Mouse (Mus musculus) adrenal gland, postnatal 36 days (tissue): ENCODE data around the gene Ptprg. TPM values are rescaled to one million over a fixed set of nuclear protein-coding genes. Genes with fewer than 3 reads are reported as not detected.

ENCODE experiments used
- DNase-seq, 2 experiments: peaks; one replicate each; pipeline ENCODE4 v3.0.0; 2021; ENCODE audit warnings: mixed read lengths in 1 of 2
- total RNA-seq, 2 experiments: library from RNA; stranded (reverse); gene quantifications; 2 replicates each; pipeline ENCODE4 v1.2.3; 2021

Ptprg gene
- total RNA-seq, 2 experiments from 2014 or later = 103 to 108 TPM

GRCm38 (mm10) chr14:11683386-11684081 is 130.2 kb downstream of the Ptprg start:
- DNase-seq = no peak

- DNase-seq = no peak
Observed at GRCm38 (mm10) chr14:11684104-11684503, 130.8 kb downstream of the Ptprg start.

- no peak for DNase-seq
Observed at GRCm38 (mm10) chr14:11687541-11687940, 134.2 kb downstream of the Ptprg start.

GRCm38 (mm10) chr14:11688142-11688541 is 134.8 kb downstream of the Ptprg start:
- no peak for DNase-seq

GRCm38 (mm10) chr14:11690066-11690465 is 136.7 kb downstream of the Ptprg start:
- no peak for DNase-seq

GRCm38 (mm10) chr14:11691531-11691930 is 138.2 kb downstream of the Ptprg start:
- DNase-seq = no peak

- DNase-seq = no peak
Observed at GRCm38 (mm10) chr14:11698880-11699279, 145.5 kb downstream of the Ptprg start.

GRCm38 (mm10) chr14:11699654-11700053 is 146.3 kb downstream of the Ptprg start:
- no peak for DNase-seq

GRCm38 (mm10) chr14:11701516-11702249 is 148.4 kb downstream of the Ptprg start:
- no peak for DNase-seq

GRCm38 (mm10) chr14:11702770-11703477 is 149.6 kb downstream of the Ptprg start:
- no peak for DNase-seq

- no peak for DNase-seq
Observed at GRCm38 (mm10) chr14:11704871-11705270, 151.5 kb downstream of the Ptprg start.

GRCm38 (mm10) chr14:11709352-11709751 is 156.0 kb downstream of the Ptprg start:
- no peak for DNase-seq

- peak; percentile 35 to 55 for DNase-seq
Observed at GRCm38 (mm10) chr14:11709798-11710197, 156.5 kb downstream of the Ptprg start.

- no peak for DNase-seq
Observed at GRCm38 (mm10) chr14:11710410-11711122, 157.2 kb downstream of the Ptprg start.

- DNase-seq = no peak
Observed at GRCm38 (mm10) chr14:11712146-11712545, 158.8 kb downstream of the Ptprg start.

GRCm38 (mm10) chr14:11716230-11716629 is 162.9 kb downstream of the Ptprg start:
- DNase-seq = no peak

- DNase-seq = no peak
Observed at GRCm38 (mm10) chr14:11718201-11718600, 164.9 kb downstream of the Ptprg start.

- DNase-seq = no peak
Observed at GRCm38 (mm10) chr14:11719259-11719658, 165.9 kb downstream of the Ptprg start.

- no peak for DNase-seq
Observed at GRCm38 (mm10) chr14:11722101-11722500, 168.8 kb downstream of the Ptprg start.

GRCm38 (mm10) chr14:11723876-11724275 is 170.5 kb downstream of the Ptprg start:
- DNase-seq = peak; percentile 7 to 44

- DNase-seq = peak in 1 of 2 experiments; percentile 25
Observed at GRCm38 (mm10) chr14:11731223-11731920, 178.0 kb downstream of the Ptprg start.

- no peak for DNase-seq
Observed at GRCm38 (mm10) chr14:11732376-11732775, 179.0 kb downstream of the Ptprg start.
